Mouse (Mus musculus): Measurements from ENCODE around the gene Sema3a.

DNA sequence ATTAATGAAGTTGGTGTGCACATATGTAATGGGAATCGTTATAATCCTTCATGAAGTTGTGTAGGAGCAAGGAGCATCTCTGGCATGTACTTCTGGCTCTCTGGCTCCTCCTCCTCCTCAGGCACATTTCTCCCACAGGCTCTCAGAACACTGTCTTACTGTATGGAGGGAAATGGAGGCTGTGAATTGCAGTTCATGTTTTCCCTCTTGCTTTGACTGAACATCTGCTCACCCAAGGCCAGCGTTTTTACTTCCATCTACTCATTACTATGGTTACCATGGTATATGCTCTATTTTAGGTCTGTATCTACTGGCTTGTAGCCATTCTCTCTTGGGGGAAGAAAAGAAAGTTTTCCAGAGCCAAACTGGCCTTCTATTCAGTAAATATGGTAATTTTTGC lies 137.9 kb downstream of the Sema3a start:
- no peak for TF ChIP-seq CTCF (IDR thresholded peaks at IDR 0.05; ENCODE audit: borderline replicate concordance, extremely low read depth, insufficient read depth, insufficient read length)
- TF ChIP-seq POLR2A (IDR thresholded peaks at IDR 0.05; ENCODE audit: borderline replicate concordance, extremely low read depth, insufficient read depth, insufficient read length, poor library complexity, severe bottlenecking), result no peak

Data from brain, embryonic 14.5 days (tissue).